Mouse (Mus musculus) erythroblast, embryonic 14.5 days (primary cell): Measurements from ENCODE around the gene Hpn. TPM values are rescaled to one million over a fixed set of nuclear protein-coding genes. Genes with fewer than 3 reads are reported as not detected.

Source experiments
- H3K27me3 ChIP-seq: 2 replicates; pipeline ENCODE4 v1.6.1; 2012; ENCODE audit warnings: inconsistent platforms; ENCODE audit not compliant: control insufficient read depth
- H3K36me3 ChIP-seq: 2 replicates; pipeline ENCODE4 v1.6.1; 2012; ENCODE audit warnings: mild to moderate bottlenecking, inconsistent platforms; ENCODE audit not compliant: control insufficient read depth
- H3K4me1 ChIP-seq: 2 replicates; pipeline ENCODE4 v1.6.1; 2012; ENCODE audit warnings: inconsistent platforms; ENCODE audit not compliant: control insufficient read depth
- H3K4me3 ChIP-seq: replicated peaks from 2 replicates; pipeline ENCODE3; 2012; ENCODE audit warnings: moderate library complexity, mild to moderate bottlenecking, inconsistent platforms
- H3K9me3 ChIP-seq: 2 replicates; pipeline ENCODE4 v1.6.1; 2012; ENCODE audit warnings: low read length, inconsistent platforms, mixed read lengths; ENCODE audit not compliant: control insufficient read depth
- GATA1 ChIP-seq: IDR thresholded peaks from 2 replicates; pipeline ENCODE4 v1.6.1; 2012; ENCODE audit warnings: low read length, inconsistent platforms, mixed read lengths
- TAL1 ChIP-seq: IDR thresholded peaks from 3 replicates; pipeline ENCODE4 v1.6.1; 2012; ENCODE audit warnings: low read length, inconsistent platforms, mixed read lengths
- polyA plus RNA-seq: library from polyadenylated mRNA; stranded (reverse); fragments of >175 nt; gene quantifications from 2 replicates; pipeline ENCODE4 v1.2.3, GENCODE M21; 2012

Hpn gene
- 0.07 and 0.15 TPM in 2 replicates for polyA plus RNA-seq

- Histone ChIP-seq H3K27me3 (no peaks in the 10 kb centered on the region), H3K36me3 (no peaks in the 10 kb centered on the region; the same call in 1 of the 2 replicates), H3K4me3 (peak within 1 kb of the TSS; percentile 47), H3K9me3 (no peaks in the 10 kb centered on the region), H3K4me1 (no peaks in the 10 kb centered on the region)
- TF ChIP-seq GATA1, result no peak
- TF ChIP-seq TAL1, result no peak
Observed at GRCm38 (mm10) chr7:31115182-31115581, at the start of gene Hpn. Gene Hpn, minus strand, starts transcription at chr7:31115290.

DNA sequence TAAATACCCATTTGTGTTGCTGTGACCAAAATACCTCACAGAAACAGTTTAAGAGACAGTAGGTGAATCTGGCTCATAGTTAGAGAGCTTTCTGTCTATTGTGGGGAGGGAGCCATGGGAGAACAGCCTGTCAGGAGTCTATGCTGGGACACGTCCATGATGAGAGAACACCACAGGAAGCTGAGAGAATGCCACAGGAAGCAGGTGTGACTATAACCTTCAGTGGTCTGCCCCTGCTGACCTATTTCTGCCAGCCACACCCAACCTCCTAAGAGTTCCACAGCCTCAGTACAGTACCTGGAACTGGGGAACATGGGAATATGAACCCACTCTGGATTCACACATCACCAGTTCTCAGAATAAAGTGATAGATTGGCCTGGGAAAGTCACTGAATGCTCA is 49.7 kb upstream of the Hpn start:
- no peak overlapping the region for H3K4me3 ChIP-seq
- TF ChIP-seq GATA1, result no peak
- TF ChIP-seq TAL1, result no peak
- no peaks in the 10 kb centered on the region for H3K27me3 ChIP-seq
- no peaks in the 10 kb centered on the region for H3K36me3 ChIP-seq
- no peaks in the 10 kb centered on the region; the same call in 1 of the 2 replicates for H3K4me1 ChIP-seq
- H3K9me3 ChIP-seq, result no peaks in the 10 kb centered on the region

- no peaks in the 10 kb centered on the region for H3K36me3 ChIP-seq
- H3K9me3 ChIP-seq, result no peaks in the 10 kb centered on the region
- H3K4me3 ChIP-seq, result no peak overlapping the region
- H3K4me1 ChIP-seq, result no peaks in the 10 kb centered on the region; the same call in 1 of the 2 replicates
- no peak for TF ChIP-seq GATA1
- H3K27me3 ChIP-seq, result no peaks in the 10 kb centered on the region
Observed at GRCm38 (mm10) chr7:31163666-31164577, 48.8 kb upstream of the Hpn start.

DNA sequence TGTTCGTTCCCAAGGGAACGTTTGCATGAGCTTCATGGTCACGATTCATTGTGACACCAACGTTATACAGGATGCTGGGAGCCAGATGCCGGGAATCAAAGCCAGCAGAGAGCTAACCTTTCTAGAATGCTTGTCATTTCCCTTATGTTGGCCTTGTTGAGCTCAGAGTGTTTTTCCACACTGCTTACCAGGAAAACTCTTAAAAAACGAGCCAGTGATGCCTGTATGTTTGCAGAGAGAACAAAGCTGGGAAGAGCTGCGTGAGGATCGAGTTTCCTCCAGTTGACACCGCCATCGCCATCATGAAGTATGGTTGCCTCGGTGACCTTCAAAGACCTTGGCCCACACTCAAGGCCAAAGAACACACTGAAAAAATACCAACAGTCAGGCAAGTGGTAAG is 47.2 kb upstream of the Hpn start:
- Histone ChIP-seq H3K36me3 (no peaks in the 10 kb centered on the region), H3K27me3 (no peaks in the 10 kb centered on the region), H3K4me1 (no peaks in the 10 kb centered on the region; the same call in 1 of the 2 replicates), H3K4me3 (no peak overlapping the region), H3K9me3 (no peaks in the 10 kb centered on the region)
- TF ChIP-seq TAL1 (no peak), GATA1 (no peak)

- Histone ChIP-seq H3K36me3 (no peaks in the 10 kb centered on the region), H3K27me3 (no peaks in the 10 kb centered on the region), H3K4me1 (no peaks in the 10 kb centered on the region; the same call in 1 of the 2 replicates), H3K9me3 (no peaks in the 10 kb centered on the region), H3K4me3 (no peak overlapping the region)
- TF ChIP-seq TAL1 (no peak), GATA1 (no peak)
Observed at GRCm38 (mm10) chr7:31161831-31162230, 46.7 kb upstream of the Hpn start.

DNA sequence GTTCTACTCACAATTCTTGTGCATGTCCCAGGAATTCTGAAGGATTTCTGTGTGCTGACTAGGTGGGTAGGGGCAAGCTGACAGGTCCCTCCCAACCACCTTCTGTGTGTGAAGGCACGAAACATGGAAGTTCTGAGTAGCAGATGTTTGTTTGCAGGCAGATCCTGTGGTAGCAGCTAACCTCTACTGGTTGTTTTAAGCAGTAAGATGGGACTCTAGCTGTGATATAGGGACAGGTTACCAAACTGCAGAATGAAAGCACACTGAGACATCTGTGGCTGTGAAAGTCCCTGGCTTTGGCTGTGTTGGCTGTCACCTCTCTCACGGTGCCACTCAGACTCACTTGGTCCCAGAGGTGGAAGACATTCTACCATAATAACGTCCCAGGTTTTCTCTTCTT is 46.2 kb upstream of the Hpn start:
- H3K27me3 ChIP-seq, result no peaks in the 10 kb centered on the region
- peaks cover 2% of the 10 kb centered on the region for H3K4me1 ChIP-seq

GRCm38 (mm10) chr7:31160763-31161162 is 45.7 kb upstream of the Hpn start:
- H3K9me3 ChIP-seq, result no peaks in the 10 kb centered on the region

More for the DNA sequence above, 46.2 kb upstream of the Hpn start:
- Histone ChIP-seq H3K9me3 (no peaks in the 10 kb centered on the region), H3K4me3 (no peak overlapping the region), H3K36me3 (no peaks in the 10 kb centered on the region)
- TF ChIP-seq TAL1, result no peak
- no peak for TF ChIP-seq GATA1

DNA sequence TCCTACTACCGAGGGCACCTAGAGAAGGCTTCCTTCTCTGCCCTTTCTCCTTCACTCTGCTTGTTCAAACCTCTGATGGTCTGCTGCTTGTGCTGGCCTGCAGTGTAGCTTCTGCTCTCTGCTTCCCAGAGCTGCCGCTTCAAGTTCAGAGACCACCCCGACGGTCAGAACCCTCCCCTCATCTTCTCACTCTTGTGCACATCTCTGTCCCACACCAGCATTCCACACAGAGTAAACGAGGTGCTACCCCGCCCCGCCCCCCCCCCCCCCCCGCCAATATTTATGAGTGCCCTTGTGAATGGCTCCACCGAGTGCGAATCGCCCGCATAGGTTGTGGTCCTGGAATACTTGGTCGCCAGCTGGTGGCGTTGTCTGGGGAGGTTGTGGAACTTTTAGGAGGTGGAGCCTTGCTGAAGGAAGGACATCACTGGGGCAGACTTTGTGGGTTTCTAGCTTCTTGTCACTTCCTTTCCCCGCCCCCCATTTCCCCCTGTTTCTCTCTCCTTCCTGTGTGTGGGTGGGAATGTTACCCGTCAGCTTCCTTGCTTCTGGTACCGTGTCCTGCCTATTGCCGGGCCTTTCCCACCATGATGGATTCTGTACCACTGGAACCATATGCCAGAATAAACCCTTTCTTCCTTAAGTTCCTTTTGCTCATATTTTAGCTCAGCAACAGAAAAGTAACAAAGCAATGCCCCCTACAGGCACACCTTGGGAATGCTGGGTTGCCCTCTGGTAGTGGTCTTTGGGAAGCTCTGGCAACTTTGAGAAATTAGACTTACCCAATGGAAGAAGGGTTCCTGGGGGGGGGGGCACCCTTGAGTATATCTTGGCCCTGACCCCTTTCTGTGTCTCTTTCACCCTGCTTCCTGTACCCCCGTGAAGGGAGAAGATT is 41.2 kb upstream of the Hpn start:
- H3K4me3 ChIP-seq, result peak overlapping the region; percentile 26
- no peaks in the 10 kb centered on the region for H3K36me3 ChIP-seq
- H3K4me1 ChIP-seq, result peaks cover 17% of the 10 kb centered on the region
- TF ChIP-seq TAL1, result no peak
- no peak for TF ChIP-seq GATA1
- H3K27me3 ChIP-seq, result no peaks in the 10 kb centered on the region
- H3K9me3 ChIP-seq, result no peaks in the 10 kb centered on the region

More at GRCm38 (mm10) chr7:31160763-31161162, 45.7 kb upstream of the Hpn start:
- TF ChIP-seq TAL1 (no peak), GATA1 (no peak)
- H3K36me3 ChIP-seq, result no peaks in the 10 kb centered on the region
- H3K4me1 ChIP-seq, result peaks cover 5% of the 10 kb centered on the region
- no peaks in the 10 kb centered on the region for H3K27me3 ChIP-seq
- no peak overlapping the region for H3K4me3 ChIP-seq
